Mouse (Mus musculus): Measurements from ENCODE around the gene Ercc6l. TPM values are rescaled to one million over a fixed set of nuclear protein-coding genes. Genes with fewer than 3 reads are reported as not detected.

The Ercc6l gene
- under 1 TPM in 2 of 4 experiments, not detected in 2; 0.05 to 0.11 TPM for total RNA-seq (2022)

DNA sequence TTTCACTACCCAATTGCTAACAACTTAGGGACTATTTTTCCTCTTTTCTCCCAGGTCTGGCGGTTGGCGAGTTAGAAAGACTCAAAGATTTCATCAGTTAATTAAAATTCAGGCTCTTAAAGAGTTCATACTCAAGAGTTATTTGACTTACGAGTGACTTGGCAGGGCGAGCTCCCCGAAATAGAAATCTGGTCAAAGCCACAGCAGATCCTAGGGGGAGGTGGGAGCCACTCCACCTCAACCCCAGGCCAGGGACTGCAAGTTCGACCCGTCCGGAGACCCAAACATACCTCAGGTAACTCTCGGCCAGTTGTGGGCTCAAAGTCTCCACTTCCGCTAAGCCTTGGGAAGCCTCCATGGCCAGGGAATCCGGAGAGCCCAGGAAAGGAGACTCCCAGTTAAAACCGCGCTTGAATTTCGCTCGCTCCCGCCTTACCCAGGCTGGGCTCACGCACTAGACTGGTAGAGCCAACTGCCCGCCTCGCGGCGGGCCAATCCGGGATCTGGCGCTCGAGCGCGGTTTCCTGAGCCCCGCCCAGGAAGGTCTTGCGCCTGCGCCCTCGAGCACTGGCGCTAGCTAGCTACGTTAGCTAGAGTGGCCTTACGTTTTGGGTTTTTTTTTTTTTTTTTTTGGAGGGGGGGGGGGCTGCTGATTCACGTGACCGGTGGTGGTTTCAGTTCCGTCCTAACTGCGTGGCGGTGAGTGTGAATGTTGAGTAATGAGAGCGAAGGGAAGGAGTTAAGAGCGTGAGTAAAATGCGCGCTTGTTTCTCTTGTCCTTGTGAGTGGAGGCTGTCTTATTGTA, at the start of gene Ercc6l:
TSS of gene Ercc6l (minus strand) at position 474 of the 805 bp plus-strand sequence.
- peak; percentile 76 to 86 for DNase-seq (ENCODE audit: low spot score in 2 of 2)

DNA sequence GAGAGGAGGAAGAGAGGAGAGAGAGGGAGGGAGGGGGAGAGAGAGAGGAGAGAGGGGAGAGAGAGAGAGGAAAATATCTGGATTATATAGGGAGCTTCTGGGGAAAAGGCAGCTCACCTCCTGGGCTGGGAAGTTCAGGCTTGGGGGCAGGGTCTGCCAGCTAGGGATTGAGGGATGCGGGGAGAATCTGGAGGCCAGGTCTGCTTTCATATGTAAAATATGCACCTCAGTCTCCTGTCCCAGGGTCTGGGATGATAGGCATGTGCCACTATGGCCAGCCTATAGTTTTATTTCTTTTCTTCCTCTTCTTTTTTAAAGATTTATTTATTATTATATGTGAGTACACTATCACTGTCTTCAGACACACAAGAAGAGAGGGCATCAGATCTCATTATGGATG, 33.9 kb upstream of the Ercc6l start:
- DNase-seq (ENCODE audit: low spot score in 2 of 2): no peak

DNA sequence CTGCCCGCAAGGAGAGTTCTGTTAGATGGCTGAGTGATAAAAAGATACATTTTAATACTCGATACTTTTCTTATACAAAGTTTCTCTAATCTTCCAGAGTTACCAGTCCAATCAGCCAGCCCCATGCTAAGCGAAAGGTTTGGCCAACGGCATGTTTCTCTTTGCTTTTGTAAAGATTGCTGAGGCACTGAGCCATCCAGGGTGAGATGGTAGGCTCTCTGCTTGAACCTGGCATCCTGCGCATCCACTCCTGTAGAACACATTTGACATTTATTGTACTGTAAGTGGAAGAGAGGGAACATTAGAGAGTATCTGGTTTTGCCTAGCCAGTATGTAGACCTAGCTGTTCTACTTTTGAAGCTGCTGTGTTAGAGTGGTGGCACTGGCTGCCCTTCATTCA, 32.7 kb upstream of the Ercc6l start:
- no peak for DNase-seq (ENCODE audit: low spot score in 2 of 2)

DNA sequence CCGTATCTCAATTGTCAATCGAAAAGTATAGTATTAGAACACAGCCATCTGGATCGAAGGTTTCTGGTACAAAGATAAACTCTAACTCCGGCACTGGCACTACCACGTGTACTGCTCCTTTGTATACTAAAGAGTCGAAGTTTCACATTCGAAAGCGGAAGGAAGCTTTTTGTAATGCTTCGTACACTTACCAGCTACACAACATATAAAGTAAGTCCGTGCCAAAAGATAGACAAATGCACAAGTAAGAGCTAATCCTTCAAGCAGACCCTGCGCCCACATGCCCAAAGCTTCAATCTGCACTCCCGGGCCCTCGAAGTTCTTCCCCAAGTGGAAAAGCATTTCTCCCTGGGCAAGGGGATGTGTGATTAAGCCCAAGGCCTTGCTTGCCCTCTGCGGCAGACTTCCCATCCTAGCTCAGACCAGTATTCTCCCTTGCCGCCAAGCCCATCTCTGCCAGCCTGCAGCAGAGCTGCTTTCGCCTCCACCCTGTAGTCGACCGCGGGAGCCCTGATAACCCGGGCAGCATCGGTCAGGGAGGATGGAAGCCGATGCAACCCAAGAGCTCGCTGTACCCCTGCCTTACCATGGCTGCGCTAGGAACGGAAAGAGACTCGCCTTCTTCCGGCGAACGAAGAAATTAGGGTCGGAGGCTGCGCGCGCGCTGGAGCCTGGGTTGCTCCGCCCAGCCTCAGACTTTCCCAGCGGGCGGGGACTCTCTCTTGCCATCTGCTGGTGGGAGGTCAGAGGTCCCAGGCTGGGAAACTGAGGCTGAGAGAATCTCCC, 32.0 kb upstream of the Ercc6l start, which contains the start of gene Rps4x:
TSS of gene Rps4x (minus strand) at position 683 of the 786 bp plus-strand sequence.
- DNase-seq (ENCODE audit: low spot score in 2 of 2): peak; percentile 38 to 64

DNA sequence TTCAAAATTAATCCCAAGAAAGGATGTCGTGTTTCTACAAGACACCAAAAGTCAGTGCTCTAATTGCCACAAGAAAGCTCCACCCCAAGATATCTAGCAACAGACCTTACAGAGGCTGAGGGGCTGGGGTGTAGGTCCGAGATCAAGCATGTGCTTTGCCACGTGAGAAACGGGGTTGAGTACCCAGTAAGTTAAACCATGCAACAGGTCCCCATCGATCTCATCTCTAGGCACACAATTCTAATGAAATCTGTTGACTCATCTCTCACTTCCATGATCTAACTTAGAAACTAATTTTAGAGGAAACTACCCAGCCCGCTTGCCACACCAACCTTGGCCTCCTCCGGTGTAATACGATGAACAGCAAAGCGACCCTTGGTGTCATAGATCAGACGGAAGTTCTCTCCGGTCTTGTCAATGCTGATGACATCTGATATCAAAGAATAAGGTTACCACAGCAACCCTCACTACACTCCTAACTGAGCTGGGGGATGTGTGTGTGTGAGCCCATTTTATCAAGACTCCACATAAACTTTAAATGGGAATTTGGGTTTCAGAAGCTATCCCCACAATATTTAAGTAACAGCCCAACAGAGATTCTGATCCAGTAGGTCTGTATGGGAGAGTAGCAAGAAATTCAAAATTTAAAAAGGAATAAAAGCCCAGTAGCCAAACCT, 30.3 kb upstream of the Ercc6l start:
- DNase-seq (ENCODE audit: low spot score in 2 of 2): no peak

DNA sequence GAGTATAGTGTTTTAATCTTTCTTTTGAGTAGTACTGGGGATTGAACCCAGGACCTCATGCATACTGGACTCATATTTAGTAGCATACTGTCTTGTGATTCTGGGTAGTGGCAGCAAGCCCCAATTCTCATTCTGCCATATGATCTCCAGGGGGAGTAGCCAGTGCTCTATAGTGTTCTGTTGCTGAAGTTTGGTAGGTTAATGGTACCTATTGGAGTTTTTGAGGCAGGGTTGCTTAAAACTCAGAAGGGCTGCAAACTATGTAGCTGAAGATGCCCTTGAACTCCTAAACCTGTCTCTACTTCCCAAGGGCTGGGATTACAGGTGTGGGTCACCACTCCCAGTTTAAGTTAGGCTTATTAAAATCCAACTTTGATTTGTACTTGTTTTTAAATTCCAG, 25.7 kb upstream of the Ercc6l start:
- no peak for DNase-seq (ENCODE audit: low spot score in 2 of 2)

DNA sequence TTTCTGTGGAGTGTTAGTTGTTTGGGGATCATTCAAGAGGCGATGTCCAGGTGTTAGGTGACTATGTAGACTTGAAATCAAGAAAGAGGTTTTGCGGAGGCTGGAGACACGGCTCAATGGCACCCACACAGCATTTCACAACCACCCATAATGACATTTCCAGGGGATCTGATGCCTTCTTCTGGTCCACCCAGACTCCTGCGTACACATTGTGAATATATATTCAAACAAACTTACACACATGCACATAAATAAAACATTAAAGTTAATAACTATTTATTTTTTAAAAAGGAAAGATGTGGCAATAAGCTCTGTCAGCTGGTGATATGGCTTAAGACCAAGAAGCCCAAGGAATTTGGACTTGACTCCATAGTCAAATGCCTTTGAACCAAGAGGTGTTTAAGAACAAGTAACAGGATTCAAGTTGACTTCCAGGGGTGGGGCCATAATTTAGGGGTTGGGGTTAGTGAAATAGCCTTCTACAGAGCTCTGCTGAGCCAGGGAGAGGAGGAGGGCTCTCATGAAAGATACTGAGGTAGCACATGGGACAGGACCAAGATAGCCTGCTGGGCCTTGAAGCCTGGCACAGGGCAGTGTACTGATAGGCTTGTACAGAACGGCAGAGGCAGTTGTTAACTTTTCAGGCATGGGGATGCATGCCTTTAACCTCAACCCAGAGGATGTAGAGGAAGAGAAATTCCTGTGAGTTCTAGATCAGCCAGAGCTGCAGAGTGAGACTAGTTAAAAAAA, 18.8 kb upstream of the Ercc6l start:
- no peak for DNase-seq (ENCODE audit: low spot score in 2 of 2)

DNA sequence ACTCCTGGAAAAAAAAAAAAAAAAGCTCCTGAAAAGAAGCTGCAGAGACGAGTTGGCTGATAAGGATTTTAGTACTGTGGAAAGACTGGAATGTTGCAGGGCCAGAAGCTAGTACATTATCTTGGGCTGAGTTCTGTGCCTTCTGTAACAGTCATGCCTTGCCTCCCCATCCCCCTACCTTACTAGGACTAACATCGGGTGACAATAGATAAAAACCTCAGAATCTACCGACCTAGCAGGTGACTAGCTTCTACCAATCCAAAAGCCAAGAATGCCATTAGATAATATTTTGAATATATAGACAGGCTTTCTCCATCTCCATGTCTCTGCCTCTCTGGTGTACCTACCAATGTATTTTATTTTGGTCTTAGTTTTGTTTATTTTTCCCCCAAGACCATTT, 14.0 kb upstream of the Ercc6l start:
- no peak for DNase-seq (ENCODE audit: low spot score in 2 of 2)

DNA sequence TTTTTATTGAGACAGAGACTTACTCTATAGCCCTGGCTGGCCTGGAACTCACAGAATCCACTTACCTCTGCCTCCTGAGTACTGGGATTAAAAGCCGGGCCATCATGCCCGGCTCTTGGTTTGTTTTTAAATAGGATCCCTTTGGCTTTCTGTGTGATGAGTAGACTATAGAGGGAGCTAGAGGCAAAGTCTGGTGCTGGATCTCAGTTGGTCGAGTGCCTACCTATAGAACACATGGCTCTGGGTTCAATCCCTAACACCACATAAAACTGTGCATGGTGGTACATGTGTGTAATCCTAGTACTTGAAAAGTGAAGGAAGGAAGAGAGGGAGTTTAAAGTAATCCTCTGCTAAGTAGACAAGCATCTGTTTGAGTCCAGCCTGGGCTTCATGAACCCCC, 13.2 kb upstream of the Ercc6l start:
- no peak for DNase-seq (ENCODE audit: low spot score in 2 of 2)

DNA sequence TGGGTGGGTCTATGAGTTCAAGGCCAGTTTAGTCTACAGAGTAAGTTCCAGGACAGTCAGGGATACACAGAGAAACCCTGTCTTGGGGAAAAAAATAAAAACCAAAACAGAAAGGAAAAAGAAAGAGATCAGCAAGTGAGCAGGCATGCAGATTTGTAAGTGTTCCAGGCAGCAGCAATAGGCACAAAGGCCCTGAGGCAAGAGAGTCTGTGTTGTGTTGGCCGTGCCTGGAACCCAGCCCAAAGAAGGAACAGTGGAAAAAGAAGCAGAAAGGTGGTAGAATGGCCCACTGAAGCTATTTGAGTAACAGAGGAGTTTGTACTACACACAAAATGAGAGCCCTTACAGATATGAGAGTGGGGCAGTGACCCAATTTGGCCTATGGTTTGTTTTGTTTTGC, 12.8 kb upstream of the Ercc6l start:
- DNase-seq (ENCODE audit: low spot score in 2 of 2): no peak

DNA sequence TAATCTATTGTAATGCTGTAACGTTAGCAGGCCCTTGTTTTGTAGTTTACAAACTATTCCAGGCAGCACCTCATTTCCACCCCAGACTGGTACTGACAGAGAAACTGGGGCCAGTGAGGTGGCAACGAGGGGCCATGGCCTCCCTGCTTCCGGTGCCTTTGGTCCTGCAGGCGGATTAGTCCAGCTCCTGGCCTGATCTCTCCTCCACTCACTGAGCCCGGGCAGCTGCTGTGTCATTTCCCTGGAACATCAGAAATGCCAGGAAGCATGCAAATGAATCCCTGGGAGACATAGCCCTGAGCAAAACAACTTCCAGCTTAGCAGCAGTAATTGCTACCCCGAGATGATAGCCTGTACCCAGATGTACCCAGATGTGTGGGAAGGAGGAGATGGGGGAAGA, 10.1 kb upstream of the Ercc6l start:
- no peak for DNase-seq (ENCODE audit: low spot score in 2 of 2)

DNA sequence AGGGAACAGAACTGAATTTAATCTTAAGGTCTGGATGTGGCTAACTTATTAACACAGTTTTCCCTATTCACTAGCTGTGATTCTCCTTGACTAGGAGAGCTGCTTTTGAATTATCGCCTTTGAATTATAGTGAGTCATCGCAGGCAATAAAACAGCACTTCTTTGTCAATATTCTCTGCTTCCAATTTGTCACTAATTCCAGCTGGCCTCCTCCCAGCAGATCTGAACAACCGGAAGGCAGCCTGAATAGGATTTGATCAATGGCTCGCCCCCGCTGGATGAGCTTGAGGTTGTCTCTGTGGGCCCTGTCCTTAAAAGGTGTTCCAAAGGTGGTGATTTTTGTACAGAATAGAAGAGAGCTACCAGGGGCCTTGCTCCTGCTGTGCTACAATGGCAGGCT, 9.6 kb upstream of the Ercc6l start:
- DNase-seq (ENCODE audit: low spot score in 2 of 2): peak in 1 of 2 experiments; percentile 7

DNA sequence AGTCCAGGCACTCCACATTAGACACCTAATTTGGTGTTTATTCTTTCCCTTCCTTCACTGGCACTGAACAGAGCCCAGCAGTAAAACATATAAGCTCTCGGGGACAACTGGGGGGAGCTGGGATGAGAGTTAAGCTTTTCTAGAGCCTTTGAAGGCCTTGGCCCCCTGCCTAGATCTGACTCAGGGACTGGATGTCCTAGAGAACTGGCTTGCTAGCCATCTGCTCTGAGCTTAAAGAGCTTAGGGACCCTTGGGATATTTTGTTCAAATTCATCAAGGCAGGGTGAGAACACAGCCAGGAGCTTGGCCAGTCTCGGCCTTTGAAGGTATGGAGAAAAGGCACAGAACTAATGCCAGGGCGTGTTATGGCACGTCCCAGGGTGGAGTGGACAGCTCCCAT, 6.6 kb upstream of the Ercc6l start:
- peak; percentile 11 to 37 for DNase-seq (ENCODE audit: low spot score in 2 of 2)

DNA sequence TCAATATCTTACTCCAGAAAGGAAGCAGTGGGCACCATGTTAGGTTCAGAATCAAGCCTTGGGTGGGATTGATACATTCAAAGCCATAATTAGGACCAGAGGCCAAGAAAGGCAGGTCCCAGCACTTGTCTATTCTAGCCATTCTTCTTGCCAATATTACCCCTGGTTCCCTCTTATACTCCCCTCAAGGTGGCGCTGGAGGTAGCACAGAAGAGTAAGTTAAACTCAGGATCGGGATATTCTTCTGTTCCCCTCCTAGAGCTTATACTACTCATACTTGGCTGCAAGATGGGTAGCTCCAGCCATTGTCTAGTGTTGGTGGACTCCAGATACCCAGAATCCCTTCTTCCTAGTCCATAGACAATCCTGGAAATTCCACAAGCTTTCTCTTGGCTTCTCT, 6.2 kb upstream of the Ercc6l start:
- DNase-seq (ENCODE audit: low spot score in 2 of 2): no peak

DNA sequence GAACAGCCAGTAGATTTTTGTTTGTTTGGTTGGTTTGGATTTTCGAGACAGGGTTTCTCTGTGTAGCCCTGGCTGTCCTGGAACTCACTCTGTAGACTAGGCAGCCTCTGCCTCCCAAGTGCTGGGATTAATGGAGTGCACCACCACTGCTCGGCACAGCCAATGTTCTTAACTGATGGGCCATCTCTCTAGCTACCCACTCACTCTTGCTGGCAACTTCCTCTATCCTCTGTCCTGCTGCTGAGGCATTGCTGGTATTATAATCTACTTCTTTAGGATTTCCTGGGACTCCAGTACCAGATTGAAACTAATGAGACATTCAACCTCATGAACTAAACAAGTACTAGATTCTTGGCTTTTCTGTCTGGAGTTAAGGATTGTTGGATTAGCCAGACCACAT, 3.6 kb upstream of the Ercc6l start:
- no peak for DNase-seq (ENCODE audit: low spot score in 2 of 2)

DNA sequence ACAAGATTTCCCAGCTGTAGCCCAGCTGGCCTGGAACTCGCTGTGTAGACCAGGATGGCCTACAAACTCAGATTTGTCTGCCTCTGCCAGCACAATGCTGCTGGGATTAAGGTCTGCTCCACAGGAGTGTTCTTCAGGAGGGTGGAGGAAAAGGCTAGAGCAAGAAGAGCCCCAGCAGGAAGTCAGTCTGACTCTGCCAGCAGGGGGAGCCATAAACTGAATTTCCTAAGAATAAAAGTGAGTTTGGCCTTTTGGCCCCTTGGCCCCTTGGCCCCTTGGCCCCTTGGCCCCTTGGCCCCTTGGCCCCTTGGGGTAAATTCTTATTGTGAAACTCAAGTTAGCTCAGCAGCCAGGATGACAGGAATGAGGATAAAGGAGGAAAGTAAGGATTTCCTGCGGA, 2.9 kb upstream of the Ercc6l start:
- DNase-seq (ENCODE audit: low spot score in 2 of 2): peak; percentile 7 to 10

DNA sequence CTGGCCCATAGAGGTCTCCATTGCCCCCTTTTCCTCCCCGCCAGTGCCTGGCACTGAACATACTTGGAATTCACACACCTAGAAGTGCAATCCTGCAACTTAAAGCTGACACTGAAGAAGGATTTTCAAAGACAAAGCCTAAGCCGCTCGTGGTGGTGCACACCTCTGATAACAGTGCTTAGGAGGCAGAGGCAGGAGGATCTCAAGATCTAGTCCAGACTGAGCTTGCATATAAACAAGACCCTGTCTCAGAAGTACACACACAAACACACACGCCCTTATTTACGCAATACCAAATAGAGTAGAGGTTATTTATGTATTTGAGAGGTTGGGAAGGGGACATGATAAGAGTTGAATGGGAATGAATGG, 516 bp upstream of the Ercc6l start:
- DNase-seq (ENCODE audit: low spot score in 2 of 2): no peak

DNA sequence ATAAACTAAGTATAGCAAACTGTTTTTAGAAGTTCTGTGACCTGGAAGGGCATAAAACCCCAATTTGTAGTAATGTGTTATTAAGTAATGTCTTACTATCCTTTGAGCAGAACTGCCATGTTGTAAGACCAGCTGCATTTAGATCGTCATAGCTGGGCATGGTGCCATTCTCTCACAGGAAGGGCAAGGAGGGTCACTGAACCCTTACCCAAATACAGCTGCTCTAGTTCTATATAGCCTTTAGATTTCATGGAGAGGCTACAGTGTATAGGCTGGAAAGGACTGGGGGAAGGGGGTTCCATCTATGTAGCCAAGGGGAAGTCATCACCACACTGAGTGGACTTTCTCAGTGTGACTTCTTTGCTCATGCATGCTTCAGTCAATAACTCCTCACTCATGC, 15.7 kb downstream of the Ercc6l start:
- DNase-seq (ENCODE audit: low spot score in 2 of 2): no peak

DNA sequence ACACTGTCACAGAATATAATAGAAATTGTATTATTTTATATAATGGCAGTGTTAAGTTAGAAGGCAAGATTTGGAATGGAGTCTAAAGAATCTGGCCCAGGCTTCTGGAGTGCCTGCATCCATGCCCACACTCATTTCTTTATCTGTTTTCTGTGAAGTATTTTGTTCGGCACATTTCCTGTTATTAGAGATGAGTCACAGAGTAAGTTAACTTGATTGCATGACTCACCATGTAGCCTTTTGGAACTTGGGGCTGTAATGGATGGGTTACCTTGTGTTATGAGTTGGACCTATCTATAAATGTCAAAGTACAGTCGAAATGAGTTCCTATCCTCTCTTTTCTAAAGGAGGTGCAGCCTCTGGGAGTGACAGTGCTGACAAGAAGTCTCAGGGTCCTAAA, 35.6 kb downstream of the Ercc6l start:
- no peak for DNase-seq (ENCODE audit: low spot score in 2 of 2)

DNA sequence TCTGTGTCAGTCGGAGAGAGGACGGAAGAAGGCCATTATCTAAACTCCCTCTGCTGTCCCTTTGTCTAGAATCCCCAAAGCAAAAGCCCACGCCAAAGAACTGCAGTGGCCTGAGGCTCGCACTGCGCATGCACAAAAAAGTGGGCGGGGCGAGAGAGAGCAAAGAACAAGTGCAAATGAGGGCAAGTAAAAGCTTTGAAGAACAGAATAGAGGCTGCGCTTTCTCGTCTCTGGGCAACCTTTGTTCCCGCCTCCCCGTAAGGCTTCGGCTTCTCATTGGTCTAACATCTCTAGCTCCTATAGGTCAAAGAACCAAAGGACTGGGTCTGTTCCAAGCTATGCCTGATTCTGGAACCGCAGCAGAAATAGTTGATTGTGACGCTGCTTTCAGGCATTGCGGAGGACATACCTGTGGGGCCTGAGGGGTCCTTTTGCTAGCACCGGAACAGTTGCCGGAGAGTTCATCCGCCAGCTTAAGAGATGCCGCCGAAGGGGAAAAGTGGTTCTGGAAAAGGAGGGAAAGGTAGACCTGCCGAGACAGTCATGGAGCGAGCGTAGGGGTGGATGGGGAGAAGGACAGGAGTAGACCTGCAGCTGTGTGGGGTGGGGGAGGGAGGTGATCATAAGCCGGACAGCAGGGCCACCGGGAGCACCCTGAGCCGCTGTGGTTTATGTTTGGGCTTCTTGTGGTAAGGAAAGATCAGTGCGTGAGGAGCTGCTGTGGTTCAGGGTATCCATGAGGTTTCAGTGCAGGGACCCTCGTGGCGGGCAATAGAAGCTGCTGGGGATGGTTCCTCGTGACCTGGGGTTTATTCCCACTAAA, 37.6 kb downstream of the Ercc6l start, which contains the start of gene Pin4:
TSS of gene Pin4 (plus strand) at position 406 of the 823 bp plus-strand sequence.
- DNase-seq (ENCODE audit: low spot score in 2 of 2): peak; percentile 86 to 89

Measured in gastrocnemius, adult 8-10 months (tissue).